Mouse (Mus musculus): Measurements from ENCODE around the gene Grid2.

Gene Grid2

DNA sequence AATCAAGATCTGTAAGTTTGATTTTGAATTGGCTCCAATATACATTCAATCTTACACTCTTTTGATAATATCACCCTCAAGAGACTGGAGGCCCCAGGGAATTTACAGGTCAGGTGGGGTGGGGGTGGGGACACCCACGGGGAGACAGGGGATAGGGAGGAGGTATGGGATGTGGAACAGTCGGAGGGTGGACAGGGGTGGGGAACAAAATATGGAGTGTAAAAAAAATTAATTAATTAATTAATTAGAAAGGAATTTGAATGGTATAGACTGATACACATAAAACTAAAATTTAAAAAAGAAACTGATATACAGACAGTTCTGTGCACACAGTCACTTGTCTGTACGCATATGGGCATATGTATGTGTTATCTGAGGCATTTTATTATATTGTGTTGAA is 380.3 kb downstream of the Grid2 start:
- DNase-seq (ENCODE audit: low read depth, low spot score): no peak

DNA sequence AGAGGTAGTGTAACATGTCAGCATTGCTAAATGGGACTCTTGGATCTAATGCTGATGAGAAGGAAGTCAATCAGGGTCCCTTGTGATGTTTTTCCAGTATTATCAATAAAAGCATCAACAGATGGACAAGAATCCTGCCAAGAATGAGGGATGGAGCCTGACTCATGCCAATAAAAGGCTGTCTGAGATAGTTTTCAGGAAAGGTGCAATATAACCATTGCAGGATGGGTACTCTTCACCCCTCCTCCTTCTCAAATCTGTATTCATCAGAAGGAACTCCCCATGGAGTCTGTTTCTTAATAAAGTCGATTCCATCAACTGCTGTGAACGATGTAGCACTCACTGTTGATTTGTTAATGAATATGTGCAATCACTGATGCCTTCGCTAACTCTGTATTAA is 403.7 kb downstream of the Grid2 start:
- DNase-seq (ENCODE audit: low read depth, low spot score): no peak

DNA sequence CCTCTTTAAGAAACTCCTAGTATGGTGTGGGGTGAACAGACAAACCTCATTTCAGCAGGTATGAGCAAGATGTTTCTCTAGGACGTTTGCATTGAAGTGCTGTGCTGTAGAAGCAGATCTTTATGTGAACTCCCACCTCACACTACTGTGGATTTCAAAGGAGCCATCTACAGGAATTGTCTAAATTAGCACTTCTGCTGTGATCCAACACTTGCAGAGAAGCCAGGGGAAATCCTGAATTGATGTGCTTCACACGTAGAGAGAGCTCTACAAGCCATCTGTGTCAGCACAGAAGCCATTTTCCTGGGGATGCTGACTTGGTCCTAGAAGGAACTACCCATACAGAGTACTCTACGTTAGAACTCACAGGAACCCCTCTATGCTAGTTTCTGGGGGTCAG is 430.0 kb downstream of the Grid2 start:
- no peak for DNase-seq (ENCODE audit: low read depth, low spot score)

DNA sequence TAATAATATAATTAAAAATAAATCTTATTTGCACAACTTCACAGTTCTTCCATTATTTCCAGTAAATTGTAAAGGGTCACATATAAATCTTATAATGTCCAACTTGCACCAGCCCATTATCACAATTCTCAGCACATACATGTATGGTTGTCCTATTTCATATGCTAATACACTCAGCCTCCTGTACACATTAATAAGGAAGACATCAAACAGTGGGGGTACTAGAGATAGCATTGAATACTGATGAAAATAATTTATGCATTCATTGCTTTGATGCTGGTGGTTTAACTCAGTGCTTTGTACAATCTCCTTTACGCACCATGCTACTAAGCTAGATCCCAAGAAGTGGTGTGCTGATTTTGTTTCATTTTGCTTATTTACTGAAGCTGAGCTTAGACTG is 446.0 kb downstream of the Grid2 start:
- no peak for DNase-seq (ENCODE audit: low read depth, low spot score)

DNA sequence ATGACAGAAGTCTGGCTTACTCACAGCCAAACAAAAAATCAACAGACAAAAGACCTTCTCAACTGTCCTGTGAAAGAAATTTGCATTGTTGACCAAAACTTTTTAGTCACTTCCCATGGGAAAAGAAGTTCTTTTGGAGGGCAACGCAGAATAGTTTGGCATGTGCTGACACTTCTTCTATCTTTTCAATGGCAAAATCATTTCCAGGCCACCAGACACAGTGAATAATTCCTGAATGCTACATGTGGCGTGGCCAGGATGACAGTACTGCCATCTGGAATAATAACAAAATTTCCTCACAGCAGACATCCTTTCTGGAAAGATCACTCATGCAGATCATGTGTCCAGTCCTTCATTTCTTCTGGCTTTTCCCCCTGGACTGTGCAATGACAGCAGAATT is 478.1 kb downstream of the Grid2 start:
- no peak for DNase-seq (ENCODE audit: low read depth, low spot score)

DNA sequence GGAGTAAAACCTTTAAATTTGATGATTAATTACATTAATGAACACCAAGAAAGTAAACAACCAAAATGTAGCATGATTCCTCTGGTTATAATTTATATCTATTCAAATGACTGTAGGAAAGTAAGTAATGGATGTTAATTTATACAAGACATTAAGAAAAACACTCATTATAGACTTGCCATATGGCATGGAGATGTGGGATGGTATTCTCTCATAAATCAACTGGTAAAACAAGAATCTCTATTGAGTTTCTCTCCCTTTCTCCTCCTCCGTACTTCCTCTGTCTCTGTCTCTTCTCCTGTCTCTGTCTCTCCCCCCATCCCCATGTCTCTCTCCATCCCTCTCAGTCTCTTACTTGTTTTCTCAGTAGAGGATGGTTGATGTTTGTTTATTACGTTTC is 506.9 kb downstream of the Grid2 start:
- DNase-seq (ENCODE audit: low read depth, low spot score): no peak

DNA sequence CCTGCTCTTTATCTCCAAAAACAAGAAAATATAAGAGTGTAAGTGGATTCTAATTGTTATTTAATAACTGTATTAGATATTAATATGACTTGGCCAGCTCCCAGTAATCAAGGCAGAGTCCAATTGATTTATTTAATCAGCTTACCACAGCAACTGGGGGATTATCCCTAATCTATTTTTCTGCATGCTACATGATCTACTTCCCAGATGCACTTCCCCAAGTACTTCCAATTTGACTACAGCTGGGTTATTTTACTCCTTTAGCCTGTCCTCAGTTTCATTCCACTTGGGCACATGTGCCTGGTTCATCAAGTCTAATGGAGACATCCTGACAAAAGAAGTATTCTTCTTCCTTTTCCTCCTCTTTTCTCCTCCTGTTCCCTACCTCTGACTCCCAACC is 539.0 kb downstream of the Grid2 start:
- no peak for DNase-seq (ENCODE audit: low read depth, low spot score)

DNA sequence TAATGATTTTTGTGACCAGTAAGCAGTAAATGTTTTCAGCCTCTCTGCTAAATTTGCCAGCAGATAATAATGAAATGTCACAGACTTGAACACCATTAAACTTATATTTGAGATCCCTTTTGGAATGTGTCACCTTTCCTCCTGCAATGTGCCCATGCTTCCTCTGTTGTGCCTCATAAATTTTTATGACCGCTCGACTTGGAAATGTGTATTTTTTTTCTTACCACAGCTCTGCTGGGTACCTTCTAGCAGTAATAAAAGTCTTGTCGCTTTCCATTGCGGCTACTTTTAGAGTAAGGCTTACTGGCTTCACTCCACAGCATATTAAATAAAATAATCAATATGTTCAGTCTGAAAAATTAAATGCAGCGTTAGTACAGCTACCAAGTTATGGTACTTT is 564.6 kb downstream of the Grid2 start:
- no peak for DNase-seq (ENCODE audit: low read depth, low spot score)

DNA sequence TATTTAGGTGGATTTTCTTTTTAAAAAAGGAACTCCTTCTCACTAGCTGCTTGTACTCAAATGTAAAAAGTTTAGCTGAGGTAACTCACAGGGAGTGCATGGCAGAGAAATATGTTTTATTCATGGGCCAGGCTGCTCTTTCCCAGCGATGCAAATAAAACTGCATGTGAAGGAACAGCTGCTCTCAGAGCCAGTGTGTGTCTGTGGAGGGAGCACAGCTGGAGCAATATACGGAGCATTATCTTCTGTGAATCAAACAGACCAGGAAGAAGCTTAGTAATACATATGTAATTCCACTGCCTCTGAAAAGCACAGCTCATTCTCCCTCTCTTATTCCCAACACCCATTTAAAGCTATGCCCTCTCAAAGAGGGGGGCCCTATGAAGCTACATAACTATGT is 607.0 kb downstream of the Grid2 start:
- DNase-seq (ENCODE audit: low read depth, low spot score): no peak

DNA sequence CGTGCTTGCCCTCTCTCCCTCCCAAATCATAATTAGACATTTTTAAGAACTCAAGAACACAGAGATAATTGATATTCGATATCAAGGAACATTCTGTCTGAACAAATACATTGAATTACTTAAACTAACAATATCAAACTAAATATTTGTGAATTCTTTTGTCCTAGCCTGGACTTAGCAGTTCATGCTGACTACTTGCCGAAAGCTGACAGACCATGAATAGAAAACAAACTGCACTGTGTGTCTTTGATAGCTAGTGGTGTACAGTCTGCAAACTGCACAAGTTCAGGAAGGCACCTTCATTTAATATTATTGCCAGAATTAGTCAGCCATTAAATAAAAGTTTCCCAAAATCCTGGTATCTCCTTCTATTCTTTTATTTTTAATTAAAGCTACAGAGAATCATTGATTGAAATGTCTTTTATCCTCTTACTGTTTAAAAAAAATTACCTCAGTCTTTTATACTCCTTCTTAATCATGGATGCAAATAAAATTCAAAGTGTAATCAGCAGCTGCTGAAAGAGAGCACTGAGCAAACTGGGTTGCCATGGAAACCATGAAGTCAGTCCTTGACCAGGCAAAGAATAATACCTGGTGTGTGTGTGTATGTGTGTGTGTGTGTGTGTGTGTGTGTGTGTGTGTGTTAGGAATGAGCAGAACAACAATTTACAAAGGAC is 621.5 kb downstream of the Grid2 start:
- no peak for DNase-seq (ENCODE audit: low read depth, low spot score)

DNA sequence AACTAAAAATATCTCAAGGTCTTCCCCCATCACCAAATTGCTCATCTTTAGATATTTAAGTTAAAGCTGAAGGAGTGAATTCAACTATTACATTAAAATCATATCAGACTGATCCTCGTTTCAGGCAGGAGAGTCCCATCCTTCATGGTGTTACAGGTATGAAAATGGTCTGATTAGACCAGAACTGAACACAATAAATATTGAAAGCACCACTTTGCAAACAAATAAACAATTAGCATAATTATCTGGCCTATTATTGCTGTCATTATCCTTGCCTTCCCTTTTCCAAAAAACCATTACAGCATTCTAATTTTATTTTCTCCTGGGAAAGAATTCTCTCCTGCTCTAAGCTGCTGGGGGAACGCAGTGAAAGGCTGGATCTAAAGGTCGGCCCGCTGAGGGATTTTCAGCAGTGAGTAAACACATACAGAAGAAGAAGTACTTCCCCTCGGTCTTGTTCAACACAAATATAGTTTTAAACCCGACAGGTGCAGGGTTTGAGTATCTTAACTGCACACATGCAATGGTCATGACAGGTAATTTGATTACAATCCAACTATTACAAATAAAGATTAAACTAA is 622.2 kb downstream of the Grid2 start:
- DNase-seq (ENCODE audit: low read depth, low spot score): no peak

DNA sequence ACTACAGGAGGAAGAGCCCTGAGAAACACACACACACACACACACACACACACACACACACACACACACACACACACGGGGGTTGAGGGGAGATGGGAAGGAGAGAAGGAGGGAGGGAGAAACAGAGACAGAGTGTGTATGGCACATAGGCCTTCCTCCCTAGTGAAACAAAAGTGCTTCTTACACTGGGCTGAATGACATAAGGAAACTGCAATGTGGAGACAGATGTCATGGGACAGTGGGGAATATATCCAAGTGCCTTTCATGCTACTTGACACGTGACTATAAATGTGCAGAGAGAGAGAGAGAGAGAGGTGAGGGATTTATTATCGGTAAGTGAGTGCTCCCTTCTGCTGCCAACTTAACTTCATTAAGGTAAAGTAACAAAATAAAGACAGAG is 639.0 kb downstream of the Grid2 start:
- no peak for DNase-seq (ENCODE audit: low read depth, low spot score)

DNA sequence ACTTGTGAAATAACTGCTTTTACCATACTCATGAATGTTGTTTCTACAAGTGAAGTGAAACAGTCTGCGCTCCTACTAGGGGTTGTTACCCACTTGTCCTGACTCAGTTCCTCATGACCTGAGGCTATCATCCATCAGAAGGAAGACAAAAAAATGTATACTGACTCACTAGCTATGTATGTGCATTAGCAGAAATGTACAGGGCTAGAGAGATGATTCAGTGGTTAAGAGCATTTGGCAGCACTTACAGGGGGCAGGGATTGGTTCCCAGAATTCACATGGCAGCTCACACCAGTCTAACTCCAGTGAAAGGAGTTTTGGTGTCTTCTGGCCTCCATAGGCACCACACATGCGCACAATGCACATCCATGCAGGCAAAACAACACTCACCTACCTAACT is 642.5 kb downstream of the Grid2 start:
- DNase-seq (ENCODE audit: low read depth, low spot score): no peak

DNA sequence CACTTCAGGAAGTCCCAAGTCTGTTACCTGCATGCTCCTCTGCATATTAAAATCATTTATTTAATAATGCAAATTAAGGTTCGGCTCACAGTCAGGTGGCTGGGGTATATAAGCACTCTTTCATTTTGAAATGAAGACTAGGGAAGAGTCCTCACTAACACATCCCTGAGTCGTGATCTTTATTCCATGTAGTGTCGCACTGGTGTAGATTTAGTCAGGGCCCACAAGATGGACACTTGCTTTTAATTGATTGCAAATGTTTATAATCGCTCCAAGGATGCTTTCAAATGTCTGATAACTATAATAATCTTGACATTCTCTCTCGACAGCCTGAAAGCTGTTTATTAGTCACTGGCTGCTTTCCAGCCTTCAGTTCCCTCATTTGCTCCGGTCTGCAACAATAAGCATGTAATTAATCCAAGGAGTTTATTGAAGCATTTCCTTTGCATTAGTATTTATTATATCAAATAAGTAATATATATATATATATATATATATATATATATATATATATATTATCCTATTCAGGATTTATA is 661.4 kb downstream of the Grid2 start:
- no peak for DNase-seq (ENCODE audit: low read depth, low spot score)

DNA sequence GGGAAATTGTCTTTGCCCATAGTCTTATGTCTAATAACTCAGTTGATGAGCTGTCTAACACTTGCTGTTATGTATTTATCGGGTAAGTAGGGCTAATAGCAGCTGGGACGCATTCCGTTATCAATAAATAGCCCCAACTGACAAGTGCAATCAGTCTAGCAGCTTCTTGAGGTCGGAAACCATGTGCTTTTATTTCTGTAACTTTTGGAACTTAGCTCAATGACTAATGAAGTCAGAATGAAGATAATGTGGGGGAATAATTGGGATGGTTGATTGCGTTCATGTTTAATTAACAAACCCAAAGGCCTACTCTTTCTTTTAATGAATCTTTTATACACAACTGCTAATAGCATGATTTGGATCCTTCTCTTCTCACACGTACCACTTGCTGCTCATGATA is 666.3 kb downstream of the Grid2 start:
- no peak for DNase-seq (ENCODE audit: low read depth, low spot score)

DNA sequence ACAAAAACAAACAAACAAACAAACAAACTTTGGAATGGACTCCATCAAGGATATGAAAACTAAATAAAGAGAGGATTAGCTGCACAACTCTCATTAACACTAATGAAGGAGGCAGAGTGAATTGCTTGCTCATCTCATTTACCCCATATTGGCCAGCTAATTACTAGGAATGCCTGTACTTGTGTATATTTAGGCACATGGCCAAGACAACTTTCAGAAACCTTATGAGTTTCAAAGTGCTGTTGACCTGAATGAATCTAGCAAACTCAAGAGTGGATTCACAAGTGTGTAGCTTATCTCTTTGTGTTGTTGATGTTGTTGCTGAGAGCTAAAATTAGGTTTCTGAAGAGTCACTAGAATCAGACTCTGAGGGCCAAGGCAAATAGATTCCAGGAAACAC is 675.5 kb downstream of the Grid2 start:
- no peak for DNase-seq (ENCODE audit: low read depth, low spot score)

DNA sequence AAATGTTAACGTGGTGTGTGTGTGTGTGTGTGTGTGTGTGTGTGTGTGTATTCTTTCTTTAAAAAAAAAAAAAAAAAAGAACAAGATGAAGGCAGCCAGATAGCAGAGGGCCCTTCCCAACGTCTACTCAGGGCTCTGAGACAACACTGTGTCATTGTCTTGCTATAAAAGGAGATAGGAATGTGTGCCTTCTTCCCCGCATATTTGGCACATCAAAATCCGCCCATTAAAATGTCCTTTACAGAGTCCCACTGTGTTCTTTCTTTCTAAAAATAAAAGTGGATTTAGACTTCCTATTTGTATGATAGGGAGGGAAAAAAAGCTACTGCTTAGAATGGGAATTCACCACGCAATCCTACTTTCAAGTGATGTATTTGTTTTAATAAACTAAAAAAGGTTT is 691.0 kb downstream of the Grid2 start:
- DNase-seq (ENCODE audit: low read depth, low spot score): no peak

DNA sequence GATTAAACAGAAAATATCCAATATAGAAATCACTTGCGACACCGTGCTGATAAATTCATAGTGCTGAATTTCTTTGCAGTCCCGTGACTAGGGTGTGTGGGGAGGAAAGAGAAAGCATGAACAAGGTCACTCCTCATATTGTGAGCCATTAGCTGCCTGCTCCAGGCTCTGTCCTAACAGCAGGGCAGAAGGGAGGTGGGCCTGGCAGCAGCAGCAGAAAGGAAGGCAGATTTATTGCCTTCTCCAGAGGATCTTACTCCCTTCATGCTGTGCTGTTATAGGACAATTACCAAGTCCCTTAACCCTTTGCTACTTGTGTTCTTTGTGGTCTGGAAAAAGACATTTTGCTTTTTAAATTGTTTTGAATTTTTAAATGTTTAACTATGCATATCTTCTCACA is 708.1 kb downstream of the Grid2 start:
- DNase-seq (ENCODE audit: low read depth, low spot score): peak; percentile 24

DNA sequence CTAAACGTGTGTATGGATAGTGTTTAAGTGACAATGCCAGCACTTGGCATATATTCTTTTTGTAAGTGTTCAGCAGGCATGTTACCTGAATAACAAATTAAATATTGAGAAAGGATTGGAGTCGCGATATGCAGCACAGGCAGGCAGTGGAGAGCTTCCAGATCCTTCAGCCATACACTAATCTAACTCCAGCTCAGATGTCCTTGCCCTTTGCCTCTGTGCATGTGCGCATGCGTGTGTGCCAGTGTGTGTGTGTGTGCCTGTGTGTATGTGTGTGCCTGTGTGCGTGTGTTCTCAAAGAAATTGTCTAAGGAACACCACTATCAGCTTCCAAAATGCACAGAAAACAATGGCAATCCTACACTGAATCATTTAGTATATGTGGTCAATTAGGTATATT is 708.6 kb downstream of the Grid2 start:
- peak; percentile 3 for DNase-seq (ENCODE audit: low read depth, low spot score)

DNA sequence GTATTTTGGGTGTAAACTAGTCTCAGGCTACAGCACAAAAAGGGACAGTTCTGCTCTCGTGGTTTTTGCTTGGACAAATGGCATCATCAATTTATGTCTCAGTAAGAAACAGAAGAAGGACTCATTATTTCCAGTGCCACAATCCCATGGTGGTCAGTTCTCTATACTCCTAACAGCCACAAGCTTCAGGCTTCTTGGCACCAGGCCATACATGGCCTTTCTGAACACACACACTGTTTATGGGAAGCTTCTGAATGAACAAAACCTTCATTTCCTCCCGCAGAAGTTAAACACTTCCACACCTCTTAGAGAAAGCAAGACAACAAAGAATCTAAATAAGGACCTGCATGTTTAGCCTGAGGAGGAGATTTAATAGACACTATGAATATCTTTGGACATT is 709.1 kb downstream of the Grid2 start:
- DNase-seq (ENCODE audit: low read depth, low spot score): peak; percentile 7

DNA sequence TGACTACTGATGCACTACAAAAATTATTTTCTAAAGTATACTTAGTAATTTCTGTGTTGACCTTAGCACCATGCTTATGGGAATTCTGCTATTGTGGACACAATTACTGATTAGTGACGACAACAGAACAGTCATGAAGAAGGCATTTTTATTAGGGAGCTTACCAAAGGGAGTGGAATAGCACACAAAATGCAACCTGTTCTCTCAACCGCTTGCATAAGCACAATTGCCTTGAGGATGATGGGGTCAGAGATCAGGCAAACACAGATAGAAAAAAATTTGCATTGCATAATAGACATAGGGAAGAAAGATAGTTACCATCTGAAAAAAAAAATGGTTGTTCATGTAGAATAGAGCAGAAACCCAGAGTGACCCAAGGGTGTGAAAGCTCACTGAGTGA is 790.4 kb downstream of the Grid2 start:
- DNase-seq (ENCODE audit: low read depth, low spot score): no peak

DNA sequence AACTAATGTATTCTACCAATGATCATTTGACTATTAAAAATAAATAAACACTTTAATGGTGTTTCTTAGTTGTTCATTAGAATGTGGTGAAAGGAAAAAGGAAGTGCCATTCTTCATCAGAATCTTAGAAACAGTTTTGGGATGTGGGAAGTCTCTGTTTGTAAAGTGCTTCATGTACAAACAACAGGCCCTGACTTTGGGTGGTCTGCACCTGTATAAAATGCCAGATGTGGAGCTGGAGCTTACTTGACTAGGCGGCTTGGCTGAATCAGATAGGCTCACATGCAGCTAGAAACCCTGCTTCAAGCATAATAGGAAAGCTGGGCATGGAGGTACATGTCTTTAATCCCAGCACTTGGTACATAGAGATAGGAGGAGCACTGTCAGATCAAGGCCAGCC is 791.1 kb downstream of the Grid2 start:
- DNase-seq (ENCODE audit: low read depth, low spot score): no peak

DNA sequence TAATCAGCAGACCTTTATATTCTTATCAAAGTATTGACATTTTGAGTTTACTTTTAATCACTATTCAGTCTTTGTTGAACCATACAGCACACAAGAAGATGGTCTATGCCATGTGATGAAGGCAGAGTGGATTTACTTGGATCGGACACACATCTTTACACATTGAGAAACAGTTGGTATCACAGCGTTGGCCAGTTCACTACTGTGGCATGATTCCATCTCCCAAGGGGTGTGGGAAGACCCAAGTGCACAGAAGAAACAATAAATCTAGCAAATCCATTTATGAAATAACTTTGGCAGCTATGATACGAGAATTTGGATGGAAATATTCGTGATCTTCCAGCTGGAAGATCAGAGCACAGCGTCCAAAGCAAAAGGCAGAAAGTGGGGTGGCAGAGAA is 792.3 kb downstream of the Grid2 start:
- DNase-seq (ENCODE audit: low read depth, low spot score): no peak

DNA sequence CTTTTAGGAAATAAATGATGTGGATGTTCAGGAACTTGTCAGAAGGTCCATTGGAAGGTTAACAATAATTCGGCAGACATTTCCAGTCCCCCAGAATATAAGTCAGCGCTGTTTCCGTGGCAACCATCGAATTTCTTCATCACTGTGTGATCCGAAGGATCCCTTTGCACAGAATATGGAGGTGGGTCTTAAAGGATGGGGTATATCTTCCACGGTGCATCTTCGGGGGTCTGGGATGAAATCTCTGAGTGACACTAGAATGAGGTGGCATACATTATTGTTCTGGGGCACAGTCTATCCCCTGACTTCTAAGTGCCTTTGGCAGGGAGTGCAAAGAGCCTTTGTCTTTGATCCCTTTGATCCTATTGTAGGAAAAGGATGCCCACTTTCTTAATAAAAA is 808.2 kb downstream of the Grid2 start:
- no peak for DNase-seq (ENCODE audit: low read depth, low spot score)
